Mouse (Mus musculus) liver, adult 2 months (tissue): Measurements from ENCODE around the gene Crocc. TPM values are rescaled to one million over a fixed set of nuclear protein-coding genes. Genes with fewer than 3 reads are reported as not detected.
A peak's percentile ranks its signal among the peaks of the same experiment; 100 is the strongest.

Source experiments
- DNase-seq: peaks from one replicate; pipeline ENCODE4 v3.0.0-alpha.2; 2011; ENCODE audit warnings: low read depth, low spot score; ENCODE audit errors: extremely low read depth
- H3K27ac ChIP-seq: fragments of 200-500 bp; replicated peaks from 2 replicates; pipeline ENCODE4 v1.5.1; 2012; ENCODE audit warnings: low read depth, mild to moderate bottlenecking, control low read depth, inconsistent platforms, low read length; ENCODE audit not compliant: insufficient read depth
- H3K27me3 ChIP-seq: fragments of 200-500 bp; 2 replicates; pipeline ENCODE4 v1.6.1; 2012; ENCODE audit warnings: mild to moderate bottlenecking, moderate library complexity, low read length, inconsistent platforms; ENCODE audit not compliant: control insufficient read depth, insufficient read depth
- H3K36me3 ChIP-seq: fragments of 200-500 bp; 2 replicates; pipeline ENCODE4 v1.6.1; 2012; ENCODE audit warnings: low read length, inconsistent platforms; ENCODE audit not compliant: control insufficient read depth, insufficient read depth
- H3K4me1 ChIP-seq: fragments of 200-500 bp; 2 replicates; pipeline ENCODE4 v1.6.1; 2011; ENCODE audit warnings: low read length; ENCODE audit not compliant: control insufficient read depth, insufficient read depth
- H3K4me3 ChIP-seq: fragments of 200-500 bp; 2 replicates; pipeline ENCODE4 v1.5.1; 2011; ENCODE audit warnings: low read depth, mild to moderate bottlenecking, control low read depth, low read length, moderate library complexity; ENCODE audit not compliant: insufficient read depth
- H3K79me2 ChIP-seq: fragments of 200-500 bp; 2 replicates; pipeline ENCODE4 v1.6.1; 2012; ENCODE audit warnings: inconsistent platforms, mild to moderate bottlenecking, low read length, moderate library complexity; ENCODE audit not compliant: control insufficient read depth, insufficient read depth
- H3K9ac ChIP-seq: fragments of 200-500 bp; 2 replicates; pipeline ENCODE4 v1.6.1; 2012; ENCODE audit warnings: low read depth, mild to moderate bottlenecking, control low read depth, inconsistent platforms, low read length
- CTCF ChIP-seq: fragments of 200-500 bp; IDR thresholded peaks from 2 replicates; pipeline ENCODE4 v1.5.1; 2011; ENCODE audit warnings: low read depth, low read length, control low read depth
- POLR2A ChIP-seq: fragments of 200-500 bp; IDR thresholded peaks from 2 replicates; pipeline ENCODE4 v1.6.1; 2011; ENCODE audit warnings: low read length, control low read depth; ENCODE audit not compliant: insufficient read depth; ENCODE audit errors: extremely low read depth
- WGBS: fragments of 180-500 bp; shearing (Covaris S2); methylation state at CpG from one replicate; pipeline ENCODE4 v1.1.7; 2018; 5-methylcytosine and 5-hydroxymethylcytosine counted together
- polyA plus RNA-seq: library from polyadenylated mRNA; depleted of rRNA; stranded (reverse); fragments of >200 nt; gene quantifications from 2 replicates; pipeline ENCODE4 v1.2.3, GENCODE M21; 2012
- total RNA-seq: library from RNA; depleted of rRNA; stranded (reverse); fragments of >200 nt; gene quantifications from 2 replicates; pipeline ENCODE4 v1.2.3, GENCODE M21; 2014

The Crocc gene
- total and polyA plus RNA-seq, 2 experiments, result 0.74 to 1.7 TPM

DNA sequence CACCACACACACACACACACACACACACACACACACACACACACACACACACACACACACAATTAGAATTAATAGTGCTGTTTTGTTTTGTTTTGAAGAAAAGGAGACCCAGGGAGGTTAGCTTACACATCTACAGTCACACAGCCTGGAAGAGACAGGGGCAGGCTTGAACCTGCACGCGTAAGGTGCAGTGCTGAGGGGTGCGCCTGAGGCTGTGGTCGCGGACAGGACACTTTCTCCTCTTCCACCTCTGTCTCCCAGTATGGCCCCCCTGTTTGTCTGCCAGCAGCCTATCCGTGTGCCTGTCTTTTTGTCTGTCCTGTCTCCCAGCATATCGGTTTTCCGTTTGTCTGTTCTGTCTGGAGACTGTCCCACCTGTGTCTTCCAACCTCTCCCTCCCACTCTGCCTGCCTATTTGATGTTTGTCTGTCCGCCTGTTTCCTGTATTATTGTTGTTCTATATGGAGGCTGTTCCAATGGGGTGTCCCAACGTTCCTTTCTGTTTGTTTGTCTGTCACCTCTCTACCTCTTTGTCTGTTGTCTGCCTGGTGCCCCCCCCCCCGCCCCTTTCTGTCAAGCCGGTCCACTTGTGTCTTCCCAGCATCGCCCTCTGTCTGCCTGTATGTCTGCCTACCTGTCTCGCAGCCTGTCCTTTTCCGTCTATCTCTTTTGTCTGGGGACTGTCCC, 74.2 kb downstream of the Crocc start:
- Histone ChIP-seq H3K79me2 (peaks cover 3% of the 10 kb centered on the region; the same call in 1 of the 2 replicates), H3K27ac (no peak overlapping the region), H3K36me3 (no peaks in the 10 kb centered on the region), H3K4me1 (no peaks in the 10 kb centered on the region), H3K27me3 (no peaks in the 10 kb centered on the region), H3K4me3 (peak overlapping the region; percentile 41; the same call in 1 of the 2 replicates), H3K9ac (no peak overlapping the region)
- 33% methylated on average over 15 of the region's 15 CpGs for WGBS
- no peak for DNase-seq
- TF ChIP-seq CTCF (0 out of 2 replicates have a peak, but pooled peaks have one; percentile 0), POLR2A (no peak)

DNA sequence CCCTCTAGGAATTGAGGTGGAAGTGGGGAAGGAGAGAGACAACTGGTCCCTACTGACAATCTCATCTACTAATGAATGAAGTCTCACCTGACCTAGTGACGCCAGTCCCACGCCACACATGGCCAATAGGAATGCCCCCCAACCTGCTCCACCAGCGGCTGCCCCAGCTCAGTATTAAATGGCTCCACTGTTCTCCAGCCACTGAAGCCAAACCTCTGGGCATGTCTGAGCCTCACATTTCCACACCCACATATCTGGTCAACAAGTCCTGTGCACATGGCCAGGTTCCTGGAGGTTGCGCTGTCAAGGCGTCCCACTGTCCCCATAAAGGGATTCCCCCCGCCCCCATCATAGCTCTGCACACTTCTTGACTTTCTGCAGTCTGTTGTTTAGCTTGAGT, 75.8 kb downstream of the Crocc start:
- Histone ChIP-seq H3K36me3 (peaks cover 2% of the 10 kb centered on the region; the same call in 1 of the 2 replicates), H3K27me3 (no peaks in the 10 kb centered on the region), H3K4me1 (no peaks in the 10 kb centered on the region), H3K9ac (no peak overlapping the region), H3K27ac (no peak overlapping the region), H3K79me2 (peaks cover 3% of the 10 kb centered on the region; the same call in 1 of the 2 replicates), H3K4me3 (no peak overlapping the region)
- TF ChIP-seq CTCF (no peak), POLR2A (no peak)
- DNase-seq, result no peak
- 82% methylated on average over 6 of the region's 6 CpGs for WGBS

DNA sequence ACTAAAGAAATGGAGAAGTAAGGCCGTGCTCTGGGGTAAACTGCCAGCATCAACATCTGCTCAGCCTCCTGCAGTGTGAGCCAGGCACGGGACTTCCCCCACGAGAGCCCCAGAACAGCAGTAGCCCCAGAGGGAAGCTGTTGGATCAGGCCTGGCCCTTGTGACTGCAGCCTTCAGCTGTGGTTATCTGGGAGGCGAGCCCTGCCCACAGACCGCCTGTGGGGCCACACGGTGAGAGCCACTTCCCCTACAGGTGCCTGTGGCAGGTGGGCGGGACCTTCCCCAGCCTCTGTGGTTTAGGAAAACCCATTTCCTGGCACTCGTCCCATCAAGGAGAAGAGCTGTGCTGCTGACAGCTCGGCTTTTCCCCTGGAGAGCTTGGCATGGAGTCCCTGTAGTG, 76.9 kb downstream of the Crocc start:
- H3K4me1 ChIP-seq, result no peaks in the 10 kb centered on the region

DNA sequence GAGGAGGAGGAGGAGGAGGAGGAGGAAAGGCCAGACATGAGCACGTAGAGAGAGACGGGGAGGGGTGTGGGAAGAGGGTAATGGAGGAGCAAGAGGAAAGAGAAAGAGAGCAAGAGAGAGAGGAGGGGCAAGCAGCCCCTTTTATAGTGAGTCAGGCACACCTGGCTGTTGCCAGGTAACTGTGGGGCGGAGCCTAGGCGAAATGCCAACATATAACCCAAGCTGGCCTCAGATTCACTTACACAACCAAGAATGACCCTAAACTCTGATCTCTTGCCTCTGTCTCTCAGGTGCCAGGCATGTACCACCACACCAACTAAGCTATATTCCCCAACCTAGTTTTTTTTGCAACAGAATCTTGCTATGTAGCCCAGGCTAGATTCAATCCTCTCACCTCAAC, 77.5 kb downstream of the Crocc start:
- Histone ChIP-seq H3K27me3 (no peaks in the 10 kb centered on the region), H3K79me2 (0 out of 2 replicates have a peak, but pooled peaks cover 3% of the 10 kb centered on the region), H3K27ac (no peak overlapping the region), H3K4me3 (no peak overlapping the region), H3K36me3 (peaks cover 8% of the 10 kb centered on the region; the same call in 1 of the 2 replicates), H3K4me1 (no peaks in the 10 kb centered on the region), H3K9ac (no peak overlapping the region)
- TF ChIP-seq CTCF (no peak), POLR2A (no peak)
- DNase-seq, result no peak
- WGBS, result 59% methylated on average over 4 of the region's 4 CpGs

More for the DNA sequence above, 76.9 kb downstream of the Crocc start:
- Histone ChIP-seq H3K9ac (no peak overlapping the region), H3K79me2 (0 out of 2 replicates have a peak, but pooled peaks cover 3% of the 10 kb centered on the region), H3K27ac (peak overlapping the region; percentile 18; the same call in 1 of the 2 replicates), H3K27me3 (no peaks in the 10 kb centered on the region), H3K4me3 (no peak overlapping the region), H3K36me3 (peaks cover 8% of the 10 kb centered on the region; the same call in 1 of the 2 replicates)
- DNase-seq, result peak; percentile 37
- WGBS, result 31% methylated on average over 9 of the region's 9 CpGs
- TF ChIP-seq POLR2A, result no peak
- TF ChIP-seq CTCF, result no peak

DNA sequence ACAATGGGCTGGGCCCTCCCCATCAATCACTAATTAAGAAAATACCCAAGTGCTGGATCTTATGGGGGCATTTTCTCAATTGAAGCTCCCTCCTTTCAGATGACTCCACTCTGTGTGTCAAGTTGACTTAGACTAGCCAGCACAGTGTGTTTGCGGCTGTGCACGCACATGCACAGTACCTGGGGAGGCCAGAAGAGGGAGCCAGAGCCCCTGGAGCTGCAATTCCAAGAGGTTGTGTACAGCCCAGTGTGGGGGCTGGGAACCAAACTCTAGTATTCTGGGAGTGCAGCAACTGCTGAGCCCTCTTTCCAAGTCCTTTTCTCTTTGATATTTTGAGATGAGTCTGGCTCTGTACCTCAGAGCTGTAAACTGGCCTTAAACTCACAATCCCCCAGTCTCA, 78.7 kb downstream of the Crocc start:
- peak; percentile 17 for DNase-seq
- H3K27me3 ChIP-seq, result no peaks in the 10 kb centered on the region
- WGBS, result 89% methylated on average over 2 of the region's 2 CpGs
- H3K9ac ChIP-seq, result no peak overlapping the region
- H3K27ac ChIP-seq, result no peak overlapping the region
- peak; percentile 76 for TF ChIP-seq CTCF
- TF ChIP-seq POLR2A, result no peak
- no peak overlapping the region for H3K4me3 ChIP-seq
- H3K79me2 ChIP-seq, result no peaks in the 10 kb centered on the region
- peaks cover 9% of the 10 kb centered on the region; the same call in 1 of the 2 replicates for H3K36me3 ChIP-seq
- H3K4me1 ChIP-seq, result no peaks in the 10 kb centered on the region
